7 mouse cellular contexts compared by ENCODE assay signal in genomic region chr13:52702201-52702611, GRCm38 (mm10).
A peak's percentile ranks its signal among the peaks of the same experiment; 100 is the strongest.
DNase-seq lines count a peak whose midpoint lies in the region; ATAC-seq lines count a peak whose summit lies in the region.

No protein-coding gene starts in this region.

- WGBS in kidney, embryonic 14.5 days = 21% methylated on average over 15 of the region's 15 CpGs
- 29% methylated on average over 15 of the region's 15 CpGs for WGBS in stomach, embryonic 16.5 days

- no peaks in the 10 kb centered on the region for H3K27me3 ChIP-seq in kidney, embryonic 14.5 days (ENCODE audit: control insufficient read depth, insufficient read depth, low read length)
- H3K27me3 ChIP-seq in stomach, embryonic 16.5 days (ENCODE audit: control insufficient read depth, insufficient read depth, low read length) = no peaks in the 10 kb centered on the region

- H3K27ac ChIP-seq in kidney, embryonic 14.5 days (ENCODE audit: low read depth, low read length) = no peak overlapping the region
- H3K27ac ChIP-seq in stomach, embryonic 16.5 days (ENCODE audit: low read length) = peak overlapping the region; percentile 69; the same call in 1 of the 2 replicates

- H3K36me3 ChIP-seq in kidney, embryonic 14.5 days (ENCODE audit: control insufficient read depth, insufficient read depth, low read length) = no peaks in the 10 kb centered on the region
- H3K36me3 ChIP-seq in stomach, embryonic 16.5 days (ENCODE audit: control insufficient read depth, insufficient read depth, low read length) = no peaks in the 10 kb centered on the region

- H3K9me3 ChIP-seq in kidney, embryonic 14.5 days (ENCODE audit: control insufficient read depth, low read length) = no peaks in the 10 kb centered on the region
- no peaks in the 10 kb centered on the region for H3K9me3 ChIP-seq in stomach, embryonic 16.5 days (replicated peaks; ENCODE audit: control insufficient read depth, low read length)

- DNase-seq in kidney, adult 9 months = no peak
- DNase-seq in embryo, embryonic 11 days = peak; percentile 65
- no peak for DNase-seq in left cerebral cortex, adult 11 months (ENCODE audit: low spot score)
- DNase-seq in cerebellum, adult 9-11 months = no peak

- ATAC-seq in kidney, embryonic 14.5 days (ENCODE audit: low FRiP score, low TSS enrichment) = no peak
- ATAC-seq in hematopoietic stem cell, adult 5-6 weeks (replicated peaks in 1 of 2; ENCODE audit: insufficient read depth in 1 of 2, low FRiP score in 2 of 2, low TSS enrichment in 1 of 2, low read depth in 1 of 2, poor library complexity in 2 of 2, severe bottlenecking in 2 of 2) = peak; percentile 42 to 45; a peak in 2 of 4 replicates
- 0 out of 2 replicates have a peak, but pooled peaks have one; percentile 47 for ATAC-seq in stomach, embryonic 16.5 days (ENCODE audit: insufficient read depth, low FRiP score)

- H3K9ac ChIP-seq in kidney, embryonic 14.5 days (ENCODE audit: low read depth, low read length) = no peak overlapping the region
- H3K9ac ChIP-seq in stomach, embryonic 16.5 days (ENCODE audit: low read length) = no peak overlapping the region

- peaks cover 3% of the 10 kb centered on the region; the same call in 1 of the 2 replicates for H3K4me1 ChIP-seq in kidney, embryonic 14.5 days (ENCODE audit: control insufficient read depth, insufficient read depth, low read length)
- 0 out of 2 replicates have a peak, but pooled peaks cover 6% of the 10 kb centered on the region for H3K4me1 ChIP-seq in stomach, embryonic 16.5 days (ENCODE audit: control insufficient read depth, insufficient read depth, low read length)

- peak overlapping the region; percentile 22; the same call in 1 of the 2 replicates for H3K4me2 ChIP-seq in kidney, embryonic 14.5 days (replicated peaks; ENCODE audit: low read depth, low read length)
- H3K4me2 ChIP-seq in stomach, embryonic 16.5 days (ENCODE audit: low read depth, low read length) = peak overlapping the region; percentile 20

- H3K4me3 ChIP-seq in kidney, embryonic 14.5 days (ENCODE audit: low read length) = no peak overlapping the region
- no peak overlapping the region for H3K4me3 ChIP-seq in stomach, embryonic 16.5 days (replicated peaks; ENCODE audit: low read length)
